Mouse (Mus musculus): ENCODE results near the gene Tll1. TPM values are rescaled to one million over a fixed set of nuclear protein-coding genes. Genes with fewer than 3 reads are reported as not detected.

The Tll1 gene
- polyA plus RNA-seq (2012; fragmentation: generic; extraction: Trizol), result under 1 TPM; 0.08 to 0.14 TPM

GRCm38 (mm10) chr8:64206024-64206385, at the start of gene Tll1:
Tll1 (minus strand) TSS chr8:64206271.

